Mouse (Mus musculus) lung, embryonic 16.5 days (tissue): ENCODE measurements around the gene Litaf. TPM values are rescaled to one million over a fixed set of nuclear protein-coding genes. Genes with fewer than 3 reads are reported as not detected.

ENCODE experiments used
- ATAC-seq: fragments of 200-750 bp; cut with Nextera tagmentation; 2 replicates; pipeline ENCODE4 v1.8.0; 2017; ENCODE audit warnings: low read depth, mild to moderate bottlenecking, moderate library complexity
- H3K27ac ChIP-seq: fragments of 300-500 bp; sonication (generic); 2 replicates; pipeline ENCODE4 v1.5.1; 2014; ENCODE audit warnings: mild to moderate bottlenecking, control low read depth, low read length
- H3K27me3 ChIP-seq: fragments of 300-500 bp; sonication (generic); 2 replicates; pipeline ENCODE4 v1.6.1; 2014; ENCODE audit warnings: low read depth, low read length, mixed read lengths; ENCODE audit not compliant: control insufficient read depth, insufficient read depth
- H3K36me3 ChIP-seq: fragments of 300-500 bp; sonication (generic); 2 replicates; pipeline ENCODE4 v1.6.1; 2014; ENCODE audit warnings: low read length; ENCODE audit not compliant: control insufficient read depth, insufficient read depth
- H3K4me1 ChIP-seq: fragments of 300-500 bp; sonication (generic); replicated peaks from 2 replicates; pipeline ENCODE4 v1.6.1; 2014; ENCODE audit warnings: low read length, mixed read lengths; ENCODE audit not compliant: control insufficient read depth, insufficient read depth
- H3K4me2 ChIP-seq: fragments of 300-500 bp; sonication (generic); 2 replicates; pipeline ENCODE4 v1.6.1; 2014; ENCODE audit warnings: low read depth, low read length, control low read depth
- H3K4me3 ChIP-seq: fragments of 300-500 bp; sonication (generic); 2 replicates; pipeline ENCODE4 v1.5.1; 2014; ENCODE audit warnings: mild to moderate bottlenecking, low read length, control low read depth
- H3K9ac ChIP-seq: fragments of 300-500 bp; sonication (generic); 2 replicates; pipeline ENCODE4 v1.6.1; 2014; ENCODE audit warnings: low read length, control low read depth
- H3K9me3 ChIP-seq: fragments of 300-500 bp; sonication (generic); 2 replicates; pipeline ENCODE4 v1.6.1; 2016; ENCODE audit warnings: low read length; ENCODE audit not compliant: control insufficient read depth
- WGBS: fragments of 180-500 bp; shearing (Covaris S2); extraction: QIAGEN DNeasy Blood & Tissue Kit; methylation state at CpG from one replicate; pipeline ENCODE4 v1.1.7; 2014; 5-methylcytosine and 5-hydroxymethylcytosine counted together
- polyA plus RNA-seq: library from polyadenylated mRNA; unstranded; fragments of >200 nt; fragmentation: Nextera tagmentation; extraction: Ambion mirVana; gene quantifications from 2 replicates; pipeline ENCODE4 v1.2.1, GENCODE M21; 2015

Litaf gene
- polyA plus RNA-seq, 1 experiment from 2014 or later, result 110 TPM

- Histone ChIP-seq H3K9ac (no peak overlapping the region), H3K27ac (no peak overlapping the region), H3K4me1 (no peaks in the 10 kb centered on the region), H3K4me2 (no peak overlapping the region), H3K9me3 (no peaks in the 10 kb centered on the region), H3K36me3 (peaks cover 37% of the 10 kb centered on the region), H3K27me3 (no peaks in the 10 kb centered on the region), H3K4me3 (no peak overlapping the region)
- WGBS, result 80% methylated on average over 5 of the region's 5 CpGs
- no peak for ATAC-seq
Measured at GRCm38 (mm10) chr16:11086856-11087588, 21.1 kb upstream of the Litaf start.

- Histone ChIP-seq H3K27me3 (no peaks in the 10 kb centered on the region), H3K27ac (no peak overlapping the region), H3K4me2 (no peak overlapping the region), H3K36me3 (peaks cover 39% of the 10 kb centered on the region), H3K4me1 (no peaks in the 10 kb centered on the region), H3K4me3 (no peak overlapping the region), H3K9ac (no peak overlapping the region), H3K9me3 (no peaks in the 10 kb centered on the region)
- 96% methylated on average over 3 of the region's 3 CpGs for WGBS
- ATAC-seq, result no peak
Measured at GRCm38 (mm10) chr16:11086299-11086698, 20.3 kb upstream of the Litaf start.

- WGBS, result 84% methylated on average over 8 of the region's 8 CpGs
- Histone ChIP-seq H3K27me3 (no peaks in the 10 kb centered on the region), H3K36me3 (peaks cover 40% of the 10 kb centered on the region), H3K9ac (no peak overlapping the region), H3K27ac (no peak overlapping the region), H3K9me3 (no peaks in the 10 kb centered on the region), H3K4me2 (no peak overlapping the region), H3K4me3 (no peak overlapping the region), H3K4me1 (no peaks in the 10 kb centered on the region)
- ATAC-seq, result no peak
Measured at GRCm38 (mm10) chr16:11084181-11084580, 18.2 kb upstream of the Litaf start.

- 52% methylated on average over 3 of the region's 3 CpGs for WGBS
- H3K4me2 ChIP-seq, result no peak overlapping the region
- H3K27me3 ChIP-seq, result no peaks in the 10 kb centered on the region
- no peak overlapping the region for H3K27ac ChIP-seq
- H3K36me3 ChIP-seq, result peaks cover 43% of the 10 kb centered on the region
- H3K4me1 ChIP-seq, result no peaks in the 10 kb centered on the region
- no peak overlapping the region for H3K9ac ChIP-seq
- H3K9me3 ChIP-seq, result no peaks in the 10 kb centered on the region
- no peak overlapping the region for H3K4me3 ChIP-seq
- ATAC-seq, result no peak
Measured at GRCm38 (mm10) chr16:11078216-11078869, 12.4 kb upstream of the Litaf start.

GRCm38 (mm10) chr16:11077601-11078201 is 11.7 kb upstream of the Litaf start:
- Histone ChIP-seq H3K4me1 (no peaks in the 10 kb centered on the region), H3K27me3 (no peaks in the 10 kb centered on the region), H3K4me3 (no peak overlapping the region), H3K9ac (no peak overlapping the region), H3K27ac (no peak overlapping the region), H3K4me2 (no peak overlapping the region), H3K9me3 (no peaks in the 10 kb centered on the region), H3K36me3 (peaks cover 36% of the 10 kb centered on the region)
- ATAC-seq, result no peak
- WGBS, result 85% methylated on average over 9 of the region's 9 CpGs

GRCm38 (mm10) chr16:11073060-11073459 is 7.1 kb upstream of the Litaf start:
- H3K4me1 ChIP-seq, result peaks cover 24% of the 10 kb centered on the region
- no peak overlapping the region for H3K4me3 ChIP-seq
- WGBS, result 79% methylated on average over 6 of the region's 6 CpGs
- H3K4me2 ChIP-seq, result no peak overlapping the region
- no peak for ATAC-seq
- H3K9ac ChIP-seq, result no peak overlapping the region
- no peaks in the 10 kb centered on the region for H3K9me3 ChIP-seq
- H3K27ac ChIP-seq, result no peak overlapping the region
- peaks cover 27% of the 10 kb centered on the region for H3K36me3 ChIP-seq
- no peaks in the 10 kb centered on the region for H3K27me3 ChIP-seq

GRCm38 (mm10) chr16:11072454-11072853 is 6.5 kb upstream of the Litaf start:
- Histone ChIP-seq H3K36me3 (peaks cover 24% of the 10 kb centered on the region), H3K27ac (no peak overlapping the region), H3K27me3 (no peaks in the 10 kb centered on the region), H3K4me3 (no peak overlapping the region), H3K4me1 (peaks cover 30% of the 10 kb centered on the region), H3K9ac (no peak overlapping the region), H3K4me2 (no peak overlapping the region), H3K9me3 (no peaks in the 10 kb centered on the region)
- no peak for ATAC-seq
- 76% methylated on average over 8 of the region's 8 CpGs for WGBS

GRCm38 (mm10) chr16:11071887-11072286 is 5.9 kb upstream of the Litaf start:
- no peak overlapping the region for H3K27ac ChIP-seq
- no peak overlapping the region for H3K4me2 ChIP-seq
- H3K9me3 ChIP-seq, result no peaks in the 10 kb centered on the region
- H3K27me3 ChIP-seq, result no peaks in the 10 kb centered on the region
- H3K9ac ChIP-seq, result no peak overlapping the region
- WGBS, result 81% methylated on average over 4 of the region's 4 CpGs
- ATAC-seq, result no peak
- peaks cover 33% of the 10 kb centered on the region for H3K4me1 ChIP-seq
- peaks cover 22% of the 10 kb centered on the region for H3K36me3 ChIP-seq
- no peak overlapping the region for H3K4me3 ChIP-seq

- Histone ChIP-seq H3K4me2 (no peak overlapping the region), H3K9ac (no peak overlapping the region), H3K9me3 (no peaks in the 10 kb centered on the region), H3K36me3 (peaks cover 19% of the 10 kb centered on the region), H3K27ac (no peak overlapping the region), H3K4me3 (no peak overlapping the region), H3K27me3 (no peaks in the 10 kb centered on the region), H3K4me1 (peaks cover 33% of the 10 kb centered on the region)
- WGBS, result 77% methylated on average over 5 of the region's 5 CpGs
- ATAC-seq, result no peak
Measured at GRCm38 (mm10) chr16:11071176-11071575, 5.2 kb upstream of the Litaf start.
